Comparison of ENCODE assay signal across 10 mouse cellular contexts in genomic region chr5:148598376-148598775, GRCm38 (mm10). TPM values are rescaled to one million over a fixed set of nuclear protein-coding genes. Genes with fewer than 3 reads are reported as not detected.
DNase-seq lines count a peak whose midpoint lies in the region; ATAC-seq lines count a peak whose summit lies in the region.
"Had no signal": no experiment of that assay in that cellular context is flagged by ENCODE, and none has a peak within 500 bp of the region (broad histone marks: within the 10 kb centered on the region; RNA-seq: fewer than 3 reads in every experiment).

No protein-coding gene starts in this region.

- H3K9ac ChIP-seq in intestine, embryonic 14.5 days (ENCODE audit: low read length), result no peak overlapping the region
- H3K9ac ChIP-seq: neural tube, embryonic 12.5 days had no signal

- peak; percentile 64 for ATAC-seq in intestine, embryonic 14.5 days (replicated peaks; ENCODE audit: low FRiP score, low TSS enrichment, low read depth)

- WGBS in intestine, embryonic 14.5 days, result 60% methylated on average over 9 of the region's 9 CpGs

- no peak overlapping the region for H3K4me2 ChIP-seq in intestine, embryonic 14.5 days (ENCODE audit: low read length)
- H3K4me2 ChIP-seq: neural tube, embryonic 12.5 days had no signal

- H3K27ac ChIP-seq in intestine, embryonic 14.5 days (ENCODE audit: low read depth), result no peak overlapping the region
- H3K27ac ChIP-seq: neural tube, embryonic 12.5 days had no signal

- H3K27me3 ChIP-seq in intestine, embryonic 14.5 days (replicated peaks; ENCODE audit: control insufficient read depth, insufficient read depth, low read length), result no peaks in the 10 kb centered on the region
- H3K27me3 ChIP-seq: neural tube, embryonic 12.5 days had no signal

- no peaks in the 10 kb centered on the region for H3K4me1 ChIP-seq in intestine, embryonic 14.5 days (replicated peaks; ENCODE audit: control insufficient read depth, insufficient read depth, low read length)

- no peaks in the 10 kb centered on the region for H3K36me3 ChIP-seq in intestine, embryonic 14.5 days (ENCODE audit: control insufficient read depth, insufficient read depth, low read length)
- H3K36me3 ChIP-seq: neural tube, embryonic 12.5 days had no signal

- peak; percentile 82 for DNase-seq in embryo, embryonic 11 days
- no peak for DNase-seq in intestine, embryonic 14.5 days (ENCODE audit: low spot score)
- DNase-seq in kidney, postnatal 25 days, result peak; percentile 65 to 81
- DNase-seq in lung, postnatal 36 days, result peak; percentile 64
- no peak for DNase-seq in right cerebral cortex, postnatal 10 days (ENCODE audit: low spot score in 2 of 2)
- no peak for DNase-seq in cerebellum, postnatal 4 days (ENCODE audit: low spot score in 2 of 2)
- no peak for DNase-seq in adrenal gland, adult 18-20 months (ENCODE audit: low spot score in 2 of 2)
- DNase-seq in frontal cortex, postnatal 10 days (ENCODE audit: low spot score in 2 of 2), result no peak
- DNase-seq: heart, postnatal 14 days had no signal

- H3K9me3 ChIP-seq in intestine, embryonic 14.5 days (ENCODE audit: control insufficient read depth, low read length), result no peaks in the 10 kb centered on the region
- H3K9me3 ChIP-seq: neural tube, embryonic 12.5 days had no signal

- no peak overlapping the region for H3K4me3 ChIP-seq in intestine, embryonic 14.5 days (ENCODE audit: low read depth, low read length)
- H3K4me3 ChIP-seq: neural tube, embryonic 12.5 days had no signal

RNA-seq across cellular contexts. Expression of gene Ubl3, which starts 45.8 kb away (rescaled TPM):
- polyA plus RNA-seq in intestine, embryonic 14.5 days (2014; fragmentation: Nextera tagmentation; extraction: Ambion mirVana), result 69.3 and 75.4 TPM in 2 replicates
- total RNA-seq in adrenal gland, adult 18-20 months (2021), result 100 to 1,000 TPM; 152 to 163 TPM

Comparison
In these comparisons a context has a peak if more than half of its experiments do, and no peak if none do; other contexts are left out.
1. DNase-seq: peak in embryo, embryonic 11 days (single experiment), kidney, postnatal 25 days (2 of 2) and lung, postnatal 36 days (single experiment); none in intestine, embryonic 14.5 days (single experiment), right cerebral cortex, postnatal 10 days (0 of 2), cerebellum, postnatal 4 days (0 of 2), adrenal gland, adult 18-20 months (0 of 2) and frontal cortex, postnatal 10 days (0 of 2).